Mouse (Mus musculus) cerebellum, postnatal 14 days (tissue): ENCODE measurements at regions not wholly inside any gene's neighbourhood (a gene's known extent, or its start where the extent isn't known, plus 50 kb on each side); places are given as distances from the start of the nearest gene placed in this dataset.

Experiments used
- DNase-seq, 2 experiments: peaks; one replicate each; pipeline ENCODE4 v3.0.0; 2021; ENCODE audit warnings: mixed read lengths in 2 of 2

DNA sequence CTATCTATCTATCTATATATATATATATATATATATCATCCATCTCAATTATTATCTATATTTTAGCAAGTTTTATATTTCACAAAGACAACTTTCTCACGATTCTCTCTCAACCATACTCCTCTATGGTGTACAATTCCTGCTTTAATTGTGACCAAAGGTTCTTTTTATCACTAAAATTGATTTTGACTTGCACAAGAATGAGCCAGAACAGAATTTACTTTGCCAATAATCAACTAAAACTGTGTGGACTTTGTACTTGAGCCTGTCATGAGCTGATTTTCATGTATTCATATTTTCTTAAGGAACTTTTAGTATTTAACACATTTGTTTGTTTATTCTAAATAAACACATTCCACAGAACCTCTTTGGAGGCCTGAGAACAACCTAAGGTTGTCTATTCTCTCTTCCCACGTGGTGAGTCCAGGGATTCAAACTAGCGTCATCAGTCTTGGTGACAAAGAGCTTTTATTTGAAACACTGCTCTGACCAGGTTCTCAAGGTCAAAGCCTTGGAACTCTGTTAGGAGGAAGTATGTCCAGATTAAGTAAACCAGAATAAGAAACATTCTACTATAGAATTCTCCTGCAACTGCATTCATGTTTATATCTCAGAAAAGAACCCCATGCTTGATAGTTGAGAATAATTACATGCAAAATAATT, 207.7 kb downstream of the Gm11146 start:
- DNase-seq, result no peak

DNA sequence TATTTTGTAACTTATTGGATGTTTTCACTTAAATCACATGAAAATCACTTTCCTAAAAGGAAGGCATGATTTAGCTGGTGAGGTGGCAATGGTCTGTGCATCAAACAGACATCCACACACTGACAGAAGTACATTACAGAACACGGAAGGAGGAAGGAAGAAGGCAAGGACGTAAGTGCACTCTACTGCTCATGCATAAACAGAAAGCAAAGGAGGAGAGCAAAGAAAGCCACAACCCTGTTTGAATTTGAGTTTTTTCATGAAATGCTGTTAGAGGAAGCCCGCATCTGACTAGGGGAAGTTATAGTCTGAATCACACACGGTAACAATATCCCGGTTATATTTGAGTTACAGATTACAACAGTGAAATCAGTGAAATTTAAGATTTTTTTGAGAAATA, 208.4 kb downstream of the Gm11146 start:
- no peak for DNase-seq

DNA sequence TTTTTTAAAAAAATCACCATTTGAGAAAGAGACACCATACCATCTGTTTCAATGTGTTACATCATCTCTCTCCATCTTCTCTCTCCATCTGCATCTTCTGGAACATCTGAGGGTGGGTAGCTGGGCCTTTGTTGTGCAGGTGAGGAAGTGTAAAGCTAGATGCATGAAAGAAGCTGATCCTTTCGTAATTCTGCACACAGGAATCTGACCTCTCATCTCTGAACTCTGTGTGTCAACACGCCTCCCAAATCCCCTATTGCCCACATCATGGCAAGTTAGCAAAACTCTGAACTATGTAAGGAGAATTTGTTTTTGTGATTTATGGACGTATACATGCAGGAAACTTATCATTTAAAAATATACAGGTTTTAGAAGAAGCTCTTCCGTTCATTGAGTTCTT, 209.7 kb downstream of the Gm11146 start:
- DNase-seq, result no peak

DNA sequence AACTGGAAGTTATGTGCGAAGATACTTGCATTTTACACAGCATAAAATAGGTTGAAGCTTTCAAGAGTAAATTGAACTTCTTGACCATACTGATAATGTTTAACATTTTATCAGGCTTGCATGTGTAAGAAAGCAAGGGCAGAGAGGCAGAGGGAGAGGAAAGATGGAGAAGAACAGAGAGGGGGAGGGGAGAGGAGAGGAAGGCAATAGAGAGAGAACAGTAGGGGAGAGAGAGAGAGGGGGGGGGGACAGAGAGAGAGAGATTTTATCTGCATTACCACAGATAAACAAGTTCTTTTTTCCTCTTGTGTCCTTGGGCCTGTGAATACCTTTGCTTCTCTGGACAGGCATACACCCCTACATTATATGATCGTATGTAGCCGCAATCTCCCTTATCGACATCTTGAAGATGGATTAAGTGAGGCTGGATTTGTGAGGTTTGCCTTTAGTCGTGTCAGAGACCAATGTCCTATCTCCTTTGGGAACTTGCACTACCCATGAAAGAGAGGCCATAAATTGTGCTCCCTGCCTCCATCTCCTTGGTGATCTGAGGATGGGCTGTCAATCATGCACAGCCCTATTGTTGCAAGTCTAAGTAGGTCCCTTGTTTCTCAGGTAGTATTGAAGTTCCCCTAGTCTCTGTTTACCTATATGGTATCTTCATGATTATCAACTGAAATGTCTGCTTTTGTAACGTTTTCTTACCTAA, 217.7 kb downstream of the Gm11146 start:
- no peak for DNase-seq

DNA sequence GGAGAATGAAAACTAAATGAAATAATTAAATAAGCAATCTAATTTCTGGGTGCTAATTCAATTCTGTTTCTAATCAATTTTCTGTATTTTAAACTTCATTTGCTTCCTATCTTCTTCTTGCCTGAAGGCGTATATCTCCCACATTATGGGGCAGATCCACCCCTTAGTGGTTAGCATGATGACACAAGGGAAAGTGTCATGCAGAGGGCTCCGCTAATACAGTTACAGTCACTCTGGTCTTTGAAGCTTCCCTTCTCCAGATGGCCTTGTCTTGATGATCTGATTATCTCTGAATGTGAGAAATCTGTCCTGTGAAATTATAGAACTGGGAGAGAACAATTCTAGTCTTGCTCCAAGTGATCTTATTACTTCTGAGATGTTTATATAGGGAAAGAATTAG, 219.1 kb downstream of the Gm11146 start:
- DNase-seq, result no peak

DNA sequence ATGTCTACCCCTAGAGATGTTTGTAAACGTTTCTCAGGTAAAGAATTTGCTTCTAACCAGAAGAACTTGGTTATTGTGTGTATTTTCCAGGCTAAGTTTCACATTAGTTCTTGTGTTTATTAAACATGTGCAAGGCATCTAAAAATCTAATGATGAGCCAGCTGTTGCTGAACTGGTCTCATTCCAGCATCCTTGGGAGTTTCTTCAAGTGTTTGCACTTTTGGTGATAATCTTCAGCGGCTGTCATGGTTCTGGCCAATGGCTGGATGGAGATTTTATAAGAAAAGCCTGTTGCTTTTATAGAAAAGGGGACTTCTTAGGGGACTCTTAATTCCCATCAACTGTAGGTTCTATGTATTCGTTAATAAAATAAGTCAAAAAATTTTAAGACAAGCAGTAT, 229.1 kb downstream of the Gm11146 start:
- no peak for DNase-seq

DNA sequence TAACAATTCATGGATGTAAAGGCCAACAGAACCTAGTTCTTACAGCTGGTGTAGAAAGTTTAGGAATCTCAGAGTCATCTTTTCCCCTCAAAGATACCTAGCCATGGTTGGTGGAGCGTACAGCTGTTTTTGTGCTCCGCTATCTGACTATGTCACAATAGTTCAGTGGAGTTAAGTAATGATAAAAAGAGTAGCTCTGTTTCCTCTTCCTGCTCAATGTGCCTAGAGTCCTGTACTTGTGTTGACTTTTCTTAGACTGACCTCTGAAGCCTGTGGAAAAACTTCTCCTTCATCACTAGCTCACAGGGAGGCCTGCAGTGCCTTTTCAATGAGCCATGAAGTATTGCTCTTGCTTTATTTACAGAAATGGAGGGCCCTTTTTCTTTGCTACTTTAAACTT, 232.1 kb downstream of the Gm11146 start:
- DNase-seq, result no peak

DNA sequence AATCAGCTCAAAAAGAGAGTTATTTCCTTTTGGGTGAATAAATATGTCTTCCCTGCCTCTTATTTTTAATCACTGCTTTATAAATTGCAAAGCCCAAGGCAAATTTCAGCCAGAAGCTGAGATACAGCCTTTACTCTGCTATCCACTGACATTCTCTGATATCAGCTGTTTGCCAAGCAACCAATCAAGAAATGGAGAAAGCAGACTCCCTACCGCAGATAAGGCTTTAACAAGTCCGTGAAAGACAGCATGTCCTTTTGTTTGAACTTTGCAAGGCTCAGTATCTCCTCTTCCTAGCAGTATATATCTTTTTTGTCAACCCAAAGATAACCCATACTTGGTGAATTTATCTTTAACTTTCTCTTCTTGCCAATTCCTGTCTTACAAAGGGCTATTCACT, 236.6 kb downstream of the Gm11146 start:
- no peak for DNase-seq

DNA sequence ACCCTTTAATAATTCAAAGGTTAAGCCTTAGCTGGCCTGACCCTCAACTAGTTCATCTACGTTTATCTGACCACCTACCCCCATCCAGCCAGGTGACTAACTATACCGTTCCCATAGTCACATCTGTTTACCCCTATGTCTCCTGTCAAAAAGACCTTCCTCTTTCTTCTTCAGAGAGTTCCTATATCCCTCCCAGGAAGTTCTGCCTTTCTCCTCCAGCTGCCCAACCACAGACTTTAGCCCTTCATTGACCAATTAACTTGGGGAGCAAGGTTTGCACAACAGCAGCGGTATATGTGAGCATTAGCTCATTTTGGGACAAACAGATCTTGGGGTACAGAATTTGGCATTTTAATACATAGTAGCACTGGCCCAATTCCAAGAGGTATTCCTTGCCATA, 237.5 kb downstream of the Gm11146 start:
- DNase-seq, result no peak

DNA sequence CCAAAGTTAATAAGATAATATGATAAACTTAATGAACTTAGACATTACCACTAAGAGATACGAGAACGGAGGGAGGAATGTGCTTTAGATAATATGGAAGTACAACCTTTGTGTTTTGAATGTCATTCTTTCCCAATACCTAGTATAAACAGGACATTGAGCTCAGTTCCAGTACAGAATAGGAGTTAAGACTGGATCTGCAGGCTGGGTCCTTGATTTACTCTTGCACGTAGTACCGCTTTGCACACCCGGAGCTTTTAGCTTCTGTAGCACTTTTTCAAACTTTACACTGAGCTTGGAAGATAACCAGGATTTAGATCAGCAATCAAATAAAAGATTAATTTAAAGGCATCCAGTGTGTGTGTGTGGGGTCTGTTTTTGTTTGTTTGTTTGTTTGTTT, 242.7 kb downstream of the Gm11146 start:
- no peak for DNase-seq

DNA sequence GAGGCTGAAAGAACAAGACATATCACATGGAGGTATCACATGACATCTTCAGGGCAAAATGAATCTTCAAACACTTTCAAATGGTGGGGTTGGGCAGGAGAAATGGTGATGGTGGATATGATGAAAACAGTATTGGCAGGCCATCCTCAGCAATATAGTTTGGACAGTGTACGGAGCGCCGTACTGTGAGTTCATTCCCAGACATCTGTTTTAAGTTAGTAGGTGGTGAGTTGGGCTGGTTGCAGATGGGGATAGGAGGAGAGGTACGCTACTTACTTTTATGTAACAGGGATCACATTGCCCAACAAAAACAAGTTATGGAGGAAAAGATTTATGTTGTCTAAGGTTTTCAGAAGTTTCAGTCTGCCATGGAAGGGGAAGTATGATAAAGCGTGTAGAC, 246.6 kb downstream of the Gm11146 start:
- no peak for DNase-seq

DNA sequence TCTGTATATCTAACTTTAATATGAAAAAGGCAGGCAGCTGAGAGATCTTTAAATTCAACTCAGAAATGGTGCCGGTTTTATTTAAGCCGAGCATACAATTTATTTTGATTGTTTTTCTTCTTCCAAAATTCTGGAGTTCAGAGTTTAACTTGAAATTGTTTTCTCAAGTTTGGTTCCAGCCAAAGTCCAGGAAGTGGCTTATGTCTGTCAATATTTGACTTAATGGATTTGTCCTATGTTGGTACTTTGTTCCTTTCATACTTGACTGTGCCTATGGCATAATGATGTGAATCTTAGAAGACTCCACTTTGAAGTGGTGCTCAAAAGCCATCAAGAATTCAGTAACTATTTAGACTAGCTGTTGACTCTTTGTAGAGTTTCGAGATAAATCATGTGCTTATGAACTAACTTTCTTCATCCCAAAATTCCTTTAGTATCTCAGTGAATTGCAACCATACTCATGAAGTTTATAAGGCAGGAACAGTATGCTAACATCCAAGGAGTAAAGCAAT, 247.6 kb downstream of the Gm11146 start:
- DNase-seq, result no peak

DNA sequence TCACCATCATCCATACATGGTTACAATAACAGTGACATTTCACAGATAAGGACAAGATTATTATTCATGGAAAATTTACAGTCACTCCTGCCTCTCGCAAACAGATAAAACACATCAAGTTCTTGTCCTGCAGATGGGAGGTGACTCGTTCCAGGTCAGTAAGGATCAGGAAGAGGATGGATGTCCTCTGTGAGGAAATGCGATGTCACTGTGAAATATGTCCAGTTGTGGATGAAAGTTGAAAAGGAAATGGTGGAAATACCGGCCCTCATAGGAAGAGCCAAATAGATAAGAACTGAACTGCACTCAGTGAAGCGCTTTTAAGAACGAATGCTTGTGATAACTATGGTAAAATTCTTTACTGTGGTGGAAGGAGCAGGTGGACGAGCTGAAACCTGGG, 255.8 kb downstream of the Gm11146 start:
- DNase-seq, result no peak

DNA sequence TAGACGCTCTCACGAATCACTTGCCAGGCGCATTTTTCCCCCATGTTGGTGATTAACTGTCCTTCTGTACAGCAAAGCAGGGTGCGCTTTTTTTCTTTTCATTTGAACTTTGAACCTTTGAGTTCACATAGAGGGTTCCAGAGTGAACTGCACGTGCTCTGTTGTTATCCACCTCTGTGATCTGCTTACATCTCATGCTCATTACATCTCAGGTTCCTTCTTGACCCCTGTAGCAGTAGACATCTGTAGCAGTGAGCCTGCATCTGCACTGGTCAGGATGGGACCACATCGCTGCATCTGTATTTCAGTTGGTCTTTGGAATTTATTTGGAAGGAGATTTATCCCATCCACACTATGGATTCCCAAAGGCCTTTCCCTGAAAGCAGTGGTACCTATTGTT, 269.6 kb downstream of the Gm11146 start:
- DNase-seq, result no peak

DNA sequence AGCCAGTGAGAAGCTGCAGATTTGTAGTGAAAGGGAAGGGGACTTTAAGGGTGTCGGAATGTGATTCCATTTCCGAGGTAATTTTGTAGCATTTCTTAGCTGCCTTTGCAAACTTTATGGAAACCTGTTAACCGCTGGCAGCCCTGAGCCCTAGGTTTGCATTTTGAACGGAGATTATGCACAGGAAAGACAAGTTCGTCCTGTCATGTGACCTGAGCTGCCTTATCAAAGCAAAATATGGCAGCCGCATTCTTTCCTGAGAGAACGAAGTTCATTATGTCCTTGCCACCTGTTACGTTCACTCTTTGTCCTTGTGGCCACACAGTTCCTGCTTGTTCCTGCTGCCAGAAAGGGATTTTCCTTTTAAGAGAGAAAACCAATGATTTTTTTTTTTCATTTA, 270.9 kb downstream of the Gm11146 start:
- no peak for DNase-seq

DNA sequence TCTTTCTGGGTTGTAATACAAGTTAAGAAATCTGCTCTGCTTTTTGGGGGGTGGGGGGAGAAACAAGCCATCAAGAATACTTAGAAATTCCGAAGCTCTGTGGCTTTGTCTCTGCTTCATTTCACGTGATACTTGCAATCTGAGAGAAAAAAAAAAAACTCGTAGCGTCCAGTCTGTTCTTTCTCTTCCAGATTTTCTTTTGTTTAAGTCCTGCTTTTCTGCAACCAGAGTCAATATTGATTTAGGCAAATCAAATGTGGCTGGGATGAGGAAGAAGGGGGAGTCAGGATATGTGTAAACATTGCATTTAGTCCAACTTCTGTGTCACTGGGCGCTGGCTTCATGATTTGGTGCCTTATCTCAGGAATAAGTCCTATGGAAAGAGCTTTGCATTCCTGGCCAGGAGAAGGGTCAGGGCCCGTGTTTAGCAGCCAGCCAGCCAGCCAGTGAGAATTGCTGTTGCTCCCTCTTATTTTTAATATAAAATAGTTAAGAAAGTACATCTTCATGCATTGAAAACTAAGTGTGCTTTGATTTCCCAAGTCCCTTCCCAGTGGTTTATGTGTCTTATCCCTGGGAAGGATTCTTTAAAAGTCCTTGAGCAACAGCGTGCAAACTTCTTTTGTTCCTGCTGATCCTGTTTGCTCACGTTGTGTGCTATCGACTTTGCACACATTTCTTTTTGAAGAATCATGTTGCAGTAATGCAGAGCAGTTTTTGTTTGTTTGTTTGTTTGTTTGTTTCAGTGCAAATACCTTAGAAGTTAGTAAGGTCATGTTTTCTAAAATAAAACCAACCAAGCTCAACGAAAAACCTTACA, 272.0 kb downstream of the Gm11146 start:
- no peak for DNase-seq

DNA sequence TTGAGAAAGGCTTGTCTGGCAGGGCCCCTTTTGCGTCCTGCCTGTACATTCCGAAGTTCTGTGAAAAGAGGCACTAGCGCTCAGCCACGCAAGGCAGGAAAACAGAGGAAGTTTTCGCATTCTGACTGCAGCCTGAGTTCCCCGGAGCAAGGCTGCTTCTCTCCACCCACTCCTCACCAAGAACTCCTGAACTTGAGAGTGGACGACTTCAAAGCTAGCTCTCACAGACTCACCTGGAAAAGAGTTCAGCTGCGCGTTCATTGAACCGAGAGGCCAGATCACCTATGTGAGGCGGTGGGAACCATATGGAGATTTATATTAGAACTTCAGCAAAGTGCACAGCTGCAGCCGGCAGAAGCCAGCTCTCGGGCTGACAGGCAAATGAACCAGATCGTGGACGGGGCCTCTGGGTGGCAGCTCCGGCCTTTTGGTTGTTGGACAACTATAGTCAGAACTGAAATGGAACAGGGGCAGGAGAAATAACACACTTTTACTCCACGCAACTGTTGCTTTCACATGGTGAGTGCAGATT, 272.7 kb downstream of the Gm11146 start:
- DNase-seq, result peak; percentile 11 to 20

DNA sequence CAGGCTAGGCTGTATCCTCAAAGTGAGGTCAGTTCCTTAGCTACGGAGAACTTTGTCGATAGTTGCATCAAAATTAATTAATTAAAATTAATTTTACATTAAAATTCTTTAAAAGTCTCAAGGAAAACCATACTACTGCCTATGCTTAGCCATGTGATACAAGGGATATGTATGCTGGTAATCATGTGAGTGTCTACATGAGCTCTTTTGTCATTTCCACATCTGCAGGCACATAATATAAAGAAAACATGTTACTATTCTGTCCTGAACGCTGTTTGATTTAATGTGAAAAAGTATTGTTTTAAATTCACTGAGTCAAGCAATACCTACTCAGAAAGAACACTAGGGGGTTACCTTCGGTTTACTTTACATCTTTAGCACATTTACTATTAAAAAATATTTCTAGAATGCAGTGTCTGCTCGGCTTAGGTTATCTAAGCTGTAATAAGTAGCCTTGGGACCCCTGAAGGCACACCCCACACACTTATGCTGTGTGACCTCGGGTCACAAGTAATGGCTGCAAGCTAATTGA, 273.2 kb downstream of the Gm11146 start:
- no peak for DNase-seq

DNA sequence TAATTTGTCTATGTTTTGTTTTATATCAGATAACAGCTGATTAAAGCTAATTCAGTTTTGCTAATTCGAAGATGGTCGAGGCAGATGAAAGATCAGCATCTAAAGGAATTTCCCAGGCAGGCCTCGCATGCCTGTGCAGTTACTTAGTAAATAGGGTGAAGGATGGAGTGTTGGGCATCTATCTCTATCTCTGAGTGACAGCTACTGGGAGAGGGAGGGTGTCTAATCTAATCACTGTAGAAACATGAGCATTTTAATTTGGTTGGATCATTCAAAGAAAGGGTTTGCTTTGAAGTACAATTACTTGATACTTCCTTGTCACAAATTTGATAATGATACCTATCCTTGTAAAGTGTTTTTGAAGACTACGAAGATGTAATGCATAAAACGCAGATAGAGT, 273.8 kb downstream of the Gm11146 start:
- no peak for DNase-seq

DNA sequence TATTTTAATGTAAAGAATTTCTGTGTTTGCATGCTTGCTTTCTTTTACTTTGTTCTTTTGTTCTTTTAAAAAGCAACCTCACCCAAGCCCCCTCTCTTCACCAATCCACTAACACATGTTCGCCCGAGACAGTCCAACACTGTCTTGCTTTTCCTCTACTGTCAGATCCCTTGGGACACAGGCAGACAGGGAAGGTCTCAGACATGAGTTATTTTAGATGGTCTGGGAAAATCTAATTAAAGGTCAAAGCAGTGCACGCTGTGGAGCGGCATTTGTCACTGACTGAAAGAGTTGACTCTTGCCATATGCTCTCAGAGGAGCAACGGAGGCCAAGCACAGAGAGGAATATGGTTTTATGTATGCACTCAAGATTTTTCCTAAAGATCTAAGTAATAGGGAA, 279.6 kb downstream of the Gm11146 start:
- DNase-seq, result peak in 1 of 2 experiments; percentile 4

DNA sequence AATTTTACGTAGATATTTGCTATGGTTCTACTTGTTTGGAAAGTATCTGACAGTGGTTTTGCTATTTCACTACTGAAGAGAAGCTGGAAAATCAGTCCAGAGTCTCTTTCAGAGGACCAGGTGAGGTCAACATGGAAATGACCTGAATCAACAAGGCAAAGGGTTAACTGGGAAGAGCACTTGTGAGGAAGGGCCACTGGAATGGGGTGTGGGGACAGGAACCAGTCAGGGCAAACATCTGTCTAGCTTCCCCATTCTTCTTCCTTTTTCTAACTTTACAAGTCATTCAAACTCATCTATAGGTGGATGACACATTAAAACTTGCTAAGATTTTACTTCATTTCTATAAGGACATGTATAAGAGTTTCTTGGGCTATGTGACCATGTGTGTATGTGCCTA, 283.7 kb downstream of the Gm11146 start:
- DNase-seq, result no peak

DNA sequence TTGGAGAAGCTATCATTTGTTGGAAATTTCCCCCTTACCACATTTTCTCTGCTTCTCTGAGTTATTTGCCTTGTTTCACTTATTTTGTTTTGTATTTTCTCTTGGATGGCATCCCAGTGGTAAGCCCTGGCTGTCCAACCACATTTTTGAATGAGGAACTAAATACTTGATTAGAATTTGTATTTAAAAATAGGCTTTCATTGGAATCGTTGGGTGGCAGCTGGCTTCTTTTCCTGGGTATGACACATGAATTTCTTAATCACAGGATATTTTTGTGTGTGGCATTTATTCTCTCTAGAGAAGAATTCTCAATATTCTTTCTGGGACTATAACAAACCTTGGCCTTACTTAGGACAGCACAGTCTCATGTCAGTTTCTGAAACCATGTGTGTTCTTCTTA, 286.5 kb downstream of the Gm11146 start:
- no peak for DNase-seq

DNA sequence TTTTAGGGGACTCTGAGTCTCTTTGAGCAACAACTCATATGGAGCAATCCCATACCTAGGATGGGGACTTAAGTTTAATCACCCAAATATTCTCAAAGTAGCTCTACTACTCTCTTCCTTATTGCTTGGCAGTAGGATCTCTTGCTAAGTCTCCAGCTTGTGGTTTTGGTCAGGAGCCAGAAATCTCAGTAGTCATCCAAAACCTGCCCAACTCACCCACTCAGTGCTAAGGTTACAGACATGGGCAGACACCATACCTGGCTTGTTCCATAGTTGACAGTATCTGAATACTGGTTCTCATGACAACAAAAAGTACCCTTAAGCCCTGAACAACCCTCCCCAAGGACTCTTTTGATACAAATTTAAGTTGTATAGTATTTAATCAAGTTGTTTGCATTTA, 288.7 kb downstream of the Gm11146 start:
- DNase-seq, result no peak
